Mouse (Mus musculus): ENCODE data around the gene Rsph14.

Gene Rsph14

DNA sequence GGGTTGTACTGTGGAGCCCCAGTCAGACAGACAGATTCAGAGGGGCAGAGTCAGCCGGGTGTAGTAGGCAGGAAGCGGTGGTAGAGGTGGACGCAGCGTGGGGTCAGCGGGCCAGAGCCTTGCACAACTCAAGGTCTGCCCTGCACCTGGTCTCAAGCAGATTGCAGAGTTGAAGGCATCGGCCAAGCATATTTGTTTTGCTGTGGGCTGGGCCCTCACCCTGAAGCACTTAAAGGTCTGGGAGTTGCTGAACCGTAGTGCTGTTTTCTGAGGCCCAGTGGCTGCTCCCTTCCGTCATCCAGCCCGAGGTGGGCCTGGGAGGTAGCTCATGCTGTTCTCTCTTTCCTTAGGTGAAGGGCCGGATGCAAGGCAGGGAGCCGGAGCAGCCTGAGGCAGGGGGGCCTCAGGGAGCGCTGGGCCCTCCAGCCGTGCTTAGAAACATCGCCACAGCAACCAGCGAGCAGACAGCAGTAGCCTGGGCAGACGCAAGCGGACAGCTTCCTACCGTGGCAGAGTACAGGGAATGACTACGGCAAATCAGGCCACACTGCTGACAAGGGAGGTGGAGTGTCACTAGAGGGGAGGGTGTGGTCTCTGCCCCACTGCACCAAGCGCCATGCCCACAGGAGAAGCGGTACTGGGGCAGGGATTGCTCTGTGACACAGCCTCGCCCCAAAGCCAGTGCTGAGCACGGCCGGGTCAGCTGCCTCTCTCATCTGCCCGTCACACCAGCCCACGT is 41.6 kb downstream of the Rsph14 start:
- no peak for DNase-seq

DNA sequence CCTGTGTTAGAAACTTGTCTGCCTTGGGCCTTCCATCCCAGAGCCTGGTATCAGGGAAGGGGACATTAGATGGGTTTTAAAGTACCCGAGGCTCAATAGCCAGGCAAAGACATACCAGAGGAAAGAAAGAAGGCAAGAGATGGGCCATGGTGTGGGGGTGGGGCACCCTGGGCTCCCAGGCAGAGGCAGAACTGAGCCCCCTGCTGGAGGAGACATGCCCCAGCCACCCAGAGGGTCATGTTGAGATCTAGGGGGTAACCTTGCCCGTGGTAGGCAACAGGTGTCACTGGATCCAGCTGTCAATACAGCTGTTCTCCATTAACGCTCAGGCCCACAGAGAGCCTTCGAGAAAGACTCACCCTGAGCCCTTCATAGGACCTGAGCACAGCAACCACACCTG is 42.6 kb downstream of the Rsph14 start:
- no peak for DNase-seq

DNA sequence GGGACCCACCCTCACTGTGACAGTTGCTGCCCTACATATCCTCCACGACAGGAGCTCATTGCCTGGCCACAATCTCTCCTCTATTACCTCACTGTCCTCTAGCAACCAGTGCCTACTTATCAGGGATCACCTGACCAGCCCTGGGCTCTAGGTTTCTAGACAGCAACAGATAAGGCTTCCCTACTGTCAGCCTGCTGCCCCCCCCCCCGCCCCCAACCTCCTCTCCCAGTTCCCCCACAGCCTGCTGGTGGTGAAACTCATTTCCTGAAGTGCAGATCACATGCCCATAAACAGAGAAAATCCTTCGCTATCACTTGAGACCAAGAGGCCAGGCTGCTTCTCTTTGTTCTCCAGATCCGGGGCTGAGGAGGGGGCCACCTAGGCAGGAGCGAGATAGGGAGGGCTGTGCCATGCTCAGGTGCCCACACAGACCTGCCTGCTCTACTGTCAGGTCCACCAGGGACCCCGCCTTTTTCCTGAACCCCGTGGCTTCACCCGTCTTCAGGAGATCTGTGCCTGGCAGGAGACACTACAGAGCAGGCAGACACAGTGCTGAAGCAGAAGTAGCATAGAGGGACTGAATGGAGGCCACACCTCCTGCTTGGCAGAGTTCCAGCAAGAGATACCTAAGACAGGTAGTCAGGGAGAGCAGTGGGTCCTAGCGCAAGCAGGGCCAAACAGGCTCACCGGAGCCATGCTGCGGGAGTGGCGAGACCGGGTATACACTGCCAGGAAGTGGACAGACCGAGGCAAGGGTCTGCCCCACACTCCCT is 44.5 kb downstream of the Rsph14 start:
- DNase-seq = no peak

DNA sequence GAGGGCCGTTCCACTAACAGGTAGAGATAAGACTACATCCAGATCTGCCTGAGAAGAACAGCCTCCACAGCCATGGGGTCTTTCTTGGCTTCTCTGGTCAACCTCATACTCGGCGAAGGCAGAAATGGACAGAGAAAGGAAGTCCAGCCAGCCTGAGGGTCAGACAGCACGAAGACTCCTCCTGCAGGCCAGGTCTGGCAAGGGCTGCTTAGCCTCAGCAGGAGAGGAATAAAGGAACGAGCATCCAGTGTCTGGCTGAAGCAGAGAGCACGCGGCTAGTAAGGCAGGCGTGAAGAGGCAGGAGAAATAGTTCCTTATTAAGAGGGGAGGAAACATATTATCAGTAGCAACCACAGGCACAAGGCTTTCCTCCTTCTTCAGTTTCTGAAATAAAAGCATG is 49.2 kb downstream of the Rsph14 start:
- DNase-seq = peak in 1 of 2 experiments; percentile 38

GRCm38 (mm10) chr10:74981159-74981558 is 51.2 kb downstream of the Rsph14 start:
- no peak for DNase-seq

GRCm38 (mm10) chr10:74978056-74978455 is 54.3 kb downstream of the Rsph14 start:
- peak; percentile 26 to 35 for DNase-seq

GRCm38 (mm10) chr10:74976429-74976828 is 56.0 kb downstream of the Rsph14 start:
- DNase-seq = no peak

DNA sequence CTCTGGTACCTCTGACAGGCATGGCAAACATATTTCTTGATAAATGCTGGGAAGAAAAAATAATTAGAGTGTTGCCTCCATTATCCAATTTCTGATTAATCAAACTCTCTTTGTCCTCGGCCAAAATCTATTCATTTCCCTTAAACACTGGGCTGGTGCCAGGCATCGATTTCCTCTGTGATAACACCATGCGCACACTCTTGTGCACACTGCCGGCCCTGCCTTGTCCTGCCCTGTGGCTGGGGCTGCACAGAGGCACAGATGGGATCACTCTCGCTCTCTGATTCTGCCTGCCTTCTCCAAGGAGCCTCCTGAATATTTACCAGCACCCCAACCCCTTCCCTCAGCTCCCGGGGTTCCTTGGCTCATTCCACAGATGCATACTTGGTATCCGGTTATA is 56.8 kb downstream of the Rsph14 start:
- no peak for DNase-seq

- no peak for DNase-seq
Observed at GRCm38 (mm10) chr10:74973026-74973425, 59.4 kb downstream of the Rsph14 start.

GRCm38 (mm10) chr10:74969266-74969665 is 63.1 kb downstream of the Rsph14 start:
- no peak for DNase-seq

DNA sequence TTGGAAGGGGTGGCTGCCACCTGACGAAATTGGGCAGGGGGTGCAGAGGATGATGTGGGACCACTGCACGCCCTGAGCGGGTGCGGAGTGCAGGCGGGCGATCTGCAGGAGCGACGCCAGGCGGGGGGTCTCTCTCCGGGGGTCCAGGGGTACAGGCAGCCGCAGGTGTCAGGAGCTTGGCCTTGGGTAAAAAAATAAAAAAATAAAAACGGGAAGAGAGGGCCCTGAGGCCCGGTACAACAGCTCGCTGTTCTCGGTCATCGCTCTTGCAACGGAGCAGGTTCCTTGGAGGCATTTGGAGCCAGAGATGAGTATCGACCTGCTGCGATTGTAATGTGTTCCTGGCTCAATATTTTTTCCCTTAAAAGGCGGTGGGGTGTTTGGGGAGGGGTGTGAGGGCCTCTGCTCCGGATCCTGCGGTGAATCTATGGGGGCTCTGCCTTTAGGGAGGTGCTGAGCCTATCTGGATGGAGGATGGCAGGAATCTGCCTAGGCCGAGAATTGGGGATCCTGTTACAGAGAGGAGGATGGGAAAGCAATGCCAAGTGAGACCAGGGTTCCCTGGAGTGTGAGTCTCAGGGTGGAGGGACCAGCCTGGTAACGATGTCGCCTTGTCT is 64.6 kb downstream of the Rsph14 start:
- DNase-seq = peak; percentile 35 to 57

- peak; percentile 98 to 99 for DNase-seq
Observed at GRCm38 (mm10) chr10:74966850-74967451, 65.4 kb downstream of the Rsph14 start, which contains the start of gene Gnaz. TSS of gene Gnaz (plus strand) at chr10:74967177.

DNA sequence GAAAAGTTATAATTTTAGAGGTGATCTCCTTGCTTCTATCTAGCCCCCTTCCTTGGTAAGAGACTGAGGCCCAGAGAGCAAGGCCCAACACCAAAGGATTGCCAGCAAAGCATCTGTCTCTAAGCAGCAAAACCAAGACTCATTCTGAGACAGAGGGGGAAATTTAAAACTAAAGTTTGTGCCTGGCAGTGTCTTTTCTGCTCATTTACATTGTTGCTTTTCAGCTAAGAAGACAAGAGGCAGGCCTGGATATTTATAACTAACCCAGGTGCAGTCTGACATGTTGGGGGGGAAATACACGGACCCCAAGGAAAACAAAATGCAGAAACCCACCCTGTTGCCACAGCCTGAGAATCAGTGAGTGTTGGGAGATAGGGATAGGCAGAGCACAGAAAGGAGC is 68.0 kb downstream of the Rsph14 start:
- DNase-seq = no peak

DNA sequence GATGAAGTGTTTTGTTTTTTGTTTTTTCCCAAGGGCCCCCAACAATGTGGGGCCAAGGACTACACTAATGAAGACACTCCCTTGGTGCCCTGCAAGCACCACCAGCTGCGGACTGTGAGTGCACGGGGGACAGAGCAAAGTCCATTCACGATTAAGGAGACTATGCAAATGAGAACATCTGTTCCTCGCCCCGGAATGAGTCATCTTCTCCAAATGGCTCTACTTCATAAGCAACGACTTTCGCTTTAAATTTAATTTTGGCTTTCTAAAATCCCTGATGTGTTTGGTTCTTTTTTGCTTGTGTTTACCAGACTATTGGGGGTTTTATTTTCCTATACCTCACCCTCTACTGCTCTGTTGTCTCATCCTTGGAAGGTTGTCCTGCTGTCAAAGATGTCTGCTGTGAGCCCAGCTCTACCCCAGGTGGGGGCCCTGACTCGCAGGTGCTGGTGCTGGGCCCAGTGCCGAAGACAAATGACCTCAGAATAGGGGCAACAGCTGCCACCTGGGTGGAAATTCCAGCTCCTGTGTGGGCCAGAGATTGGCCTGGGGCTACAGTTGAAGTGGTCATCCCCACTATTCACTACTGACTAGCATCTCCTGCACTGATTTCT is 79.4 kb downstream of the Rsph14 start:
- no peak for DNase-seq

DNA sequence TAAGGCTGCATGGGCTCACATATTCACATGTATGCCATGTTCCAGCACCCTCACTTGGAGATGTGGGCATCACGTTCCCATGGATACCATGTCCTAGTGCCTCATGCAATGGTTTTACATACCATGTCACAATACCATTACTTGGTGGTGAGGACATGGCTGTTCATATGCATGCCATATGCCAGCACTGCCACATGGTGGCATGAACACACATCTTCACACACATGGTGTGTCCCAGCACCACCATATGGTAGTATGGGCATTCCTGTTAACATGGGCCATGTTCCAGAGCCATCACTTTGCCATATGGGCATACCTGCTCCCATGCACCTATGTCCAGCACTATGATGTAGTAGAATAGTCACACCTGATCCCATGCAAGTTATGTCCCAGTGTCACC is 91.6 kb downstream of the Rsph14 start:
- DNase-seq = no peak

DNA sequence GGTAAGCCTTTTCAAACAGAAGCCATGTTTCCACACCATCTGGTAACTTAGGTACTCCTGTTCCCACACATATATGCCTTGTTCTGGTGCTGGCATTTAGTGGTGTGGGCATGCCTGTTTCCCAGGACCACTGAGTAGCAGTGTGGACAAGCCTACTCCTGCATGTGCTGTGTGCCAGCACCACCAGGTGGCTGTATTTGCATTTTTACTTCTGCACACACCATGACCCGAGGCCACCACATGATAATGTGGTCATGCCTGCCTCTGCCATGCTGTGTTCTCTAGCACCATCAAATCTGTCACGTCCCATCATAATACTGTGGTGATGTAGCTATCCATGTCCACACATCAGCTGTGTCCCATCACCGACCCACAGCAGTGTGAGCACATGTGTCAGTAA is 93.1 kb downstream of the Rsph14 start:
- DNase-seq = no peak

- DNase-seq = no peak
Observed at GRCm38 (mm10) chr10:74938410-74938809, 94.0 kb downstream of the Rsph14 start.

- DNase-seq = no peak
Observed at GRCm38 (mm10) chr10:74937003-74937790, 95.2 kb downstream of the Rsph14 start.

- DNase-seq = no peak
Observed at GRCm38 (mm10) chr10:74935016-74935415, 97.4 kb downstream of the Rsph14 start.

DNA sequence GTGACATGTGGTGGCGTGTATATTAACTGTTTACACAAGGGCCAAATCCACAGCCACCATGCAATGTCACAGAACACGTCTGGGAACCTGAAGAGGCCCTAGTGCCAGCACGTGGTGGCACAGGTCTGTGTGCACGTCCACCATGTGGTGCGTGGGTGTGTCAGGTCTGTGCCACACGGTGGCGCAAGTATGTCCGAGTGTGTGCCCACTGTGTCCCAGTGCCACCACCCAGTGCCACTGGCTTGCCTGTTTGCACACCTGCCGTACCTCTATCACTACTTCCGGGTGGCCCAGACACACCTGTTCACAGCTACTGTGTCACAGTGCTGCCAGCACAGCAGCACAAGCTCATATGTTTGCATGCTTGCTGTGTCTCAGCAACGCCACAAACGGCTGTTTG is 97.9 kb downstream of the Rsph14 start:
- DNase-seq = no peak

- DNase-seq = no peak
Observed at GRCm38 (mm10) chr10:74933548-74934190, 98.7 kb downstream of the Rsph14 start.

DNA sequence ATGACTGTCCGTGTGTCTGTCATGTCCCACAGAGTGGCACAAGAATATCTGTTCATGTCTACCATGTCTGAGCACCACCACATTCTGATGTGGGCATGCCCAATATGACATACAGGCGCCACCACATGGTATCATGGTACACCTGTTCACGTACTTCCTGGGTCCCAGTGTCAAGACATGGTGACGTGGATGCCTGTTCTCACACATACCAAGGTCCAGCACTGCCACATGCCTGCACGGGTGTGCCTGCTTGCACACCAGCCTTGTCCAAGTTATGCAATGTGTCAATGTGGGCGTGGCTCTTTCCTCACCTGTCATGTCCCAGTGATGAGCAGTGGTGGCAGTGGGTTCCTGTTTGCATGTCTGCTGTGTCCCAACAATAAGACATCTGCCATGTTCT is 99.9 kb downstream of the Rsph14 start:
- DNase-seq = no peak

All from cerebellum, postnatal 36 days (tissue).